Mouse (Mus musculus) lung, postnatal 36 days (tissue): Measurements from ENCODE around the gene Ano2.

Experiments used
- DNase-seq: peaks from one replicate; pipeline ENCODE4 v3.0.0; 2022; ENCODE audit warnings: mixed read lengths

Ano2 gene

GRCm38 (mm10) chr6:125922746-125923145, 232.5 kb downstream of the Ano2 start:
- peak; percentile 4 for DNase-seq

GRCm38 (mm10) chr6:125924979-125925378, 234.8 kb downstream of the Ano2 start:
- DNase-seq, result no peak

- no peak for DNase-seq
Observed at GRCm38 (mm10) chr6:125925861-125926260, 235.6 kb downstream of the Ano2 start.

GRCm38 (mm10) chr6:125931926-125932325, 241.7 kb downstream of the Ano2 start:
- DNase-seq, result no peak

GRCm38 (mm10) chr6:125954965-125955364, 264.7 kb downstream of the Ano2 start:
- peak; percentile 39 for DNase-seq

GRCm38 (mm10) chr6:125973551-125973950, 283.3 kb downstream of the Ano2 start:
- DNase-seq, result peak; percentile 63

GRCm38 (mm10) chr6:125975788-125976465, 285.7 kb downstream of the Ano2 start:
- DNase-seq, result no peak

GRCm38 (mm10) chr6:125979601-125980000, 289.4 kb downstream of the Ano2 start:
- peak; percentile 57 for DNase-seq

- DNase-seq, result peak; percentile 15
Observed at GRCm38 (mm10) chr6:125984050-125984449, 293.8 kb downstream of the Ano2 start.

- peak; percentile 29 for DNase-seq
Observed at GRCm38 (mm10) chr6:125992731-125993130, 302.5 kb downstream of the Ano2 start.

- no peak for DNase-seq
Observed at GRCm38 (mm10) chr6:126001797-126002196, 311.6 kb downstream of the Ano2 start.

GRCm38 (mm10) chr6:126003002-126003742, 313.0 kb downstream of the Ano2 start:
- DNase-seq, result no peak

GRCm38 (mm10) chr6:126006647-126007046, 316.4 kb downstream of the Ano2 start:
- no peak for DNase-seq

- DNase-seq, result no peak
Observed at GRCm38 (mm10) chr6:126009083-126009482, 318.9 kb downstream of the Ano2 start.

GRCm38 (mm10) chr6:126016991-126017390, 326.8 kb downstream of the Ano2 start:
- peak; percentile 48 for DNase-seq

- no peak for DNase-seq
Observed at GRCm38 (mm10) chr6:126018411-126018810, 328.2 kb downstream of the Ano2 start.

GRCm38 (mm10) chr6:126033693-126034402, 343.6 kb downstream of the Ano2 start:
- peak; percentile 83 for DNase-seq

- no peak for DNase-seq
Observed at GRCm38 (mm10) chr6:126034403-126034724, 344.1 kb downstream of the Ano2 start.

GRCm38 (mm10) chr6:126034728-126035127, 344.5 kb downstream of the Ano2 start:
- peak; percentile 65 for DNase-seq

- DNase-seq, result no peak
Observed at GRCm38 (mm10) chr6:126035621-126036020, 345.4 kb downstream of the Ano2 start.

GRCm38 (mm10) chr6:126045931-126046330, 355.7 kb downstream of the Ano2 start:
- DNase-seq, result no peak

GRCm38 (mm10) chr6:126048206-126048605, 358.0 kb downstream of the Ano2 start:
- DNase-seq, result no peak

- DNase-seq, result no peak
Observed at GRCm38 (mm10) chr6:126053136-126053535, 362.9 kb downstream of the Ano2 start.

- DNase-seq, result no peak
Observed at GRCm38 (mm10) chr6:126057706-126058105, 367.5 kb downstream of the Ano2 start.
